Mouse (Mus musculus) embryonic facial prominence, embryonic 14.5 days (tissue): ENCODE results near the gene Gm21969. TPM values are rescaled to one million over a fixed set of nuclear protein-coding genes. Genes with fewer than 3 reads are reported as not detected.
A peak's percentile ranks its signal among the peaks of the same experiment; 100 is the strongest.

Experiments
- ATAC-seq: fragments of 200-750 bp; cut with Nextera tagmentation; 2 replicates; pipeline ENCODE4 v1.8.0; 2017; ENCODE audit warnings: low read depth, moderate number of reproducible peaks, moderate TSS enrichment
- DNase-seq: peaks from one replicate; pipeline ENCODE4 v3.0.0-alpha.2; 2015; ENCODE audit warnings: low spot score
- H3K27ac ChIP-seq: fragments of 300-500 bp; sonication (generic); replicated peaks from 2 replicates; pipeline ENCODE4 v1.5.1; 2014; ENCODE audit warnings: low read depth, mild to moderate bottlenecking, low read length, moderate library complexity
- H3K27me3 ChIP-seq: fragments of 300-500 bp; sonication (generic); replicated peaks from 2 replicates; pipeline ENCODE4 v1.6.1; 2014; ENCODE audit warnings: low read length; ENCODE audit not compliant: control insufficient read depth, insufficient read depth
- H3K36me3 ChIP-seq: fragments of 300-500 bp; sonication (generic); 2 replicates; pipeline ENCODE4 v1.6.1; 2014; ENCODE audit warnings: low read length, mixed read lengths; ENCODE audit not compliant: control insufficient read depth, insufficient read depth
- H3K4me1 ChIP-seq: fragments of 300-500 bp; sonication (generic); 2 replicates; pipeline ENCODE4 v1.6.1; 2014; ENCODE audit warnings: antibody characterized with exemption, low read length; ENCODE audit not compliant: control insufficient read depth, insufficient read depth
- H3K4me2 ChIP-seq: fragments of 300-500 bp; sonication (generic); 2 replicates; pipeline ENCODE4 v1.6.1; 2014; ENCODE audit warnings: low read depth, mild to moderate bottlenecking, low read length, moderate library complexity, mixed read lengths
- H3K4me3 ChIP-seq: fragments of 300-500 bp; sonication (generic); 2 replicates; pipeline ENCODE4 v1.5.1; 2014; ENCODE audit warnings: low read depth, mild to moderate bottlenecking, low read length
- H3K9ac ChIP-seq: fragments of 300-500 bp; sonication (generic); 2 replicates; pipeline ENCODE4 v1.6.1; 2014; ENCODE audit warnings: low read depth, mild to moderate bottlenecking, low read length, moderate library complexity, mixed read lengths
- H3K9me3 ChIP-seq: fragments of 300-500 bp; sonication (generic); 2 replicates; pipeline ENCODE4 v1.6.1; 2016; ENCODE audit warnings: low read length; ENCODE audit not compliant: control insufficient read depth
- WGBS: fragments of 180-500 bp; shearing (Covaris S2); extraction: QIAGEN DNeasy Blood & Tissue Kit; methylation state at CpG from one replicate; pipeline ENCODE4 v1.1.7; 2014; 5-methylcytosine and 5-hydroxymethylcytosine counted together
- polyA plus RNA-seq: library from polyadenylated mRNA; unstranded; fragments of >200 nt; fragmentation: Nextera tagmentation; extraction: Ambion mirVana; gene quantifications from 2 replicates; pipeline ENCODE4 v1.2.1, GENCODE M21; 2014

The Gm21969 gene
- not detected in 2 replicates for polyA plus RNA-seq

DNA sequence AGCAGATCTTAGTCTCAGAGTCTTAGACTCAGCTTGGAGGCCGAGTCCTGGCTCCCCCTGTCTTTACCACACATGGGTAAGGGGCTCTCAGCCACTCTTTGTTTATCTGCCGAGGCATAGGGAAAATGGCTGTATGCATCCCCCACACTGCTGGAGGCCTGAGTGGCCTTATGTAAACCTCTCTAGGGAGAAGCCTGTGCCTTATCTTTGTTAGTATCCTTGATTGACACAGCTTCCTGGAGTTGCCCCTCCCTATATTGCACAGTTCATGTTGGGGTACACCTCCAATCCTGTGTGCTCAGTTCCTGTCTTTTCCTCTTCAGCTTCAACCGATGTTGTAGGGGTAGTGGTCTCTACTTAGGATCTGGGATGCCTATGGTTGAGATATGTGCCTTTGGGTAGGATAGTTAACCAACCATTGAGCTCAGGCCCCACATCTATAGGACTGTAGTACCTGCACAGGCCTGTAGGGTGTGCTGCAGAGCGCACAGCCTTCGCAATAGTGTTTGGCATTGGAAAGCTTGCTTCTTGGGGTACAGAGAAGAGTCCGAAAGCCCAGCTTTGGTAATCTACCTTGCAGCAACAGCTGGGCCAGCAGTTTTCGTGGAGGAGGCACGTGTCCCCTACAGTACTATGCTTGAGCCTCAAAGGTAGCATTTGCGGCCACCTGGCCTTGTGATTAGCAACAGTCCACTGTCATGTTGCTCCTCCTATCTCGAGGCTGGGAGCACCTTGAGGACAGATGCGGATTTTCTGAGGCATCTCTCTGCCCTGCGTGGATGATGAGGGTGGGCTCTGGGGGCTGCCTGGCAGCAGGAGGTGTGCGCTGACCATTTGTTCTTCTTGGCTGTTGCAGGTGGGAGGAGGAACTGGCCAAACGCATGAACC, at the start of gene Gm21969:
Gene Gm21969, plus strand, starts transcription at position 830 of the 888 bp plus-strand sequence.
- peaks cover 30% of the 10 kb centered on the region; the same call in 1 of the 2 replicates for H3K36me3 ChIP-seq
- 57% methylated on average over 14 of the region's 14 CpGs for WGBS
- H3K27me3 ChIP-seq = no peaks in the 10 kb centered on the region
- H3K4me3 ChIP-seq = no peak within 1 kb of the TSS
- DNase-seq (no peak), ATAC-seq (no peak)
- H3K27ac ChIP-seq = peak within 1 kb of the TSS; percentile 45
- 0 out of 2 replicates have a peak within 1 kb of the TSS, but pooled peaks have one; percentile 35 for H3K9ac ChIP-seq
- no peaks in the 10 kb centered on the region for H3K9me3 ChIP-seq
- no peak within 1 kb of the TSS for H3K4me2 ChIP-seq
- H3K4me1 ChIP-seq = peaks cover 35% of the 10 kb centered on the region

DNA sequence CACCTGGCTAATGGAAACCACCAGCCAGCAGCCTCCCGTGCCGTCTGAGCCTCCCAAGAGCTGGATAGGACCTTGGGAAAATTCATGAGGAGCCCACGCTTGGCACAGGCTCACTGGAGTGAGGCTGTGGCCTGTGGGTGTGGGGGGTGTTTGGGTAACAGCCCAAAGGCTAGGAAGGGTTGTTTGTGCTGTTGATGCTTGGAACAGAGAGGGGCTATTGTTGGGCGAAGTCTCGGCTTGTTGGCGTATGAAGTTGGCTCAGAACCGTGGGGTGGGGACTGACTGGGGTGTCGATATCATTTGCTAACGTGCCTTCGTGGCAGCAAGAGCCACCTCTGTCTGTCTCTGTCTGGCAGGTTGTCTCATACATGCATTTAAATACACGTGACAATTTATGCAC, 47.8 kb upstream of the Gm21969 start:
- Histone ChIP-seq H3K27ac (no peak overlapping the region), H3K4me3 (no peak overlapping the region), H3K9me3 (no peaks in the 10 kb centered on the region), H3K4me2 (no peak overlapping the region), H3K9ac (no peak overlapping the region), H3K4me1 (no peaks in the 10 kb centered on the region), H3K27me3 (no peaks in the 10 kb centered on the region), H3K36me3 (no peaks in the 10 kb centered on the region)
- WGBS = 77% methylated on average over 11 of the region's 11 CpGs
- ATAC-seq = no peak
- no peak for DNase-seq

DNA sequence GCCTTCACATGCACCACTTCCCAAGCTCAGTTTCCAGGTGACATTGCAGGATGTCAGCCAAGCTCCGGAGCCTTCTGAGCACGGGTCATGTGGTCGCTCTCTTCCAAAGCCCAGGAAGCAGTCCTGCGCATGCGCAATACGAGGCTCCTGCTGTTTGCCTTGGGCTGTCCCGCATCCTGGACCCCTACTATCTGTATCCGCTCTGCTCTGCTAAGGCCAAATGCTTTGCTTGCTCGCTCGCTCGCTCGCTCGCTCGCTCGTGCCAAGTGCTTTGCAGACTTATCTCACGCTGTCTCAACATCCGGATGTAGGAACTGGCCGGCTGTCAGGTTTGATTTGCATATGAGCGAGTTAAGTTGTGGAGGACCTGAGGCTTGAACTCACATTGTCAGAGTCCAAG, 47.0 kb upstream of the Gm21969 start:
- no peak for DNase-seq
- 71% methylated on average over 19 of the region's 19 CpGs for WGBS
- ATAC-seq = no peak

DNA sequence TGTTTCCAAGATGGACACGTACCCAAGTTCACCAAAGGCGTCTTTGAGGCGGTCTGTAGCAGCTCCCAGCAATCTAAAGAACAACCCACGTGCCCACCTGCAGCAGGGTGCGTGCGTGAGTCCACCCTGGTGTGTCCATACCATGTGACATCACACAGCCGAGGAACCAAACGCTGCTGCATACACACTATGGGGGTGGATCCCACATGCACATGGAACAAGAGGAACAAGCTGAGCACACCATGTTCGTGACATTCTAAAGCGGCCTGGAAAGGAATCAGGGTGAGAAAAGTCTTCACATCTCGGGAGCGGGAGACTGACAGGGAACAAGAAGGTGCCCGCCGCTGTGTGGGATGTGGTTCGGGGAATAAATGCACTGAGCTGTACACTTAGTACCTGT, 34.6 kb upstream of the Gm21969 start:
- no peak overlapping the region for H3K27ac ChIP-seq
- WGBS = 84% methylated on average over 15 of the region's 15 CpGs
- H3K36me3 ChIP-seq = no peaks in the 10 kb centered on the region
- no peak for DNase-seq
- no peak overlapping the region for H3K4me2 ChIP-seq
- no peaks in the 10 kb centered on the region for H3K27me3 ChIP-seq
- no peak overlapping the region for H3K9ac ChIP-seq
- no peaks in the 10 kb centered on the region for H3K4me1 ChIP-seq
- ATAC-seq = no peak
- H3K4me3 ChIP-seq = no peak overlapping the region
- H3K9me3 ChIP-seq = no peaks in the 10 kb centered on the region

More for the DNA sequence above, 47.0 kb upstream of the Gm21969 start:
- no peak overlapping the region for H3K27ac ChIP-seq
- H3K4me1 ChIP-seq = no peaks in the 10 kb centered on the region
- H3K9ac ChIP-seq = no peak overlapping the region
- no peaks in the 10 kb centered on the region for H3K36me3 ChIP-seq
- no peak overlapping the region for H3K4me2 ChIP-seq
- no peaks in the 10 kb centered on the region for H3K9me3 ChIP-seq
- H3K27me3 ChIP-seq = no peaks in the 10 kb centered on the region
- no peak overlapping the region for H3K4me3 ChIP-seq

DNA sequence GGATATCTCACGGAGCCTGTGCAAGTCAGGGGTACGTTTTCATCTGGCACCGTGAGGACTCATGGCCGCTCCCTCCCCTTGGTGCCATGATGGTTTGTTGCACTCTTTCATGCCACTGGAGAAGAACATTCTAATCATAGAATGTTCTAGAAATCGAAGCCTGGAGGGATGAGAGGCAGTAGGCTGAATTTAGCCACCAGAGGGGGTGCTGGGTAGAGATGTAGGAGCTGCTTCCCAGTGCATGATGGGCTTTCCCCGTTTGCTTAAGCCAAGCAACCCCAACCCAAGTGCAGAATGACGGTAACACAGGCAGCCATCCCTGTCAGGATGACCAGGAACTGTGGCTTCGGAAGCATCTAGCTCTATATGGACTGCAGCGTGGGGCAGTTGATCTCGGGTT, 32.2 kb upstream of the Gm21969 start:
- Histone ChIP-seq H3K9me3 (no peaks in the 10 kb centered on the region), H3K4me2 (no peak overlapping the region), H3K4me3 (no peak overlapping the region), H3K27ac (no peak overlapping the region), H3K9ac (no peak overlapping the region), H3K27me3 (no peaks in the 10 kb centered on the region), H3K36me3 (no peaks in the 10 kb centered on the region), H3K4me1 (peaks cover 6% of the 10 kb centered on the region)
- no peak for ATAC-seq
- DNase-seq = no peak
- WGBS = 81% methylated on average over 10 of the region's 10 CpGs

DNA sequence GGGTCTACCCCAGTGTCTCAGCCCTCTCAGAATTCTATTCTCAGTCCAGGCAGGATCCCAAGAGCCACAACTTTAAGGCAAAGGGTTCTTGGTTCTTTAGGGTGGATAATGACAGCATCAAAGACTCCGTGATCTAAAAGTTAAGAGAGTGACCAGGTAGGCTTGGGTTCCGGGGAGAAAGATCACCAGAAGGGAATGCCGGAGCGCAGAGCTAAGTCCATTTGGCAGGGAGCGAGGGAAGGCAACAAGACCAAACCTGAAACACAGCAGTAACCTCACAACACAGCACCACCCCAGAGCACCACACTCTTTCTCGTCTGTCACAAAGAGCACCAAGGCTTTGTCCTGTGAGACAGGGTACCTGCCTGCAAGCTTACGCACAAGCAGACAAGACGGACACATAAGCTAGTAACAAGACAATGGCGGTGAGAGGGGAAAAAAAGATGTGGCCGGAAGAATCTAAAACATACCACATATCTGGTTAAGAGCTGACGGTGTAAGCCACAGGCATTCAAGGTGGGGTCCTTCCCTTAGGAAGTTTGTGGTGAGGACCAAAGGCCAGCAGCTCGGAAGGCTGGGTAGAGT, 30.0 kb upstream of the Gm21969 start:
- 80% methylated on average over 12 of the region's 12 CpGs for WGBS
- ATAC-seq = no peak
- no peak overlapping the region for H3K9ac ChIP-seq

DNA sequence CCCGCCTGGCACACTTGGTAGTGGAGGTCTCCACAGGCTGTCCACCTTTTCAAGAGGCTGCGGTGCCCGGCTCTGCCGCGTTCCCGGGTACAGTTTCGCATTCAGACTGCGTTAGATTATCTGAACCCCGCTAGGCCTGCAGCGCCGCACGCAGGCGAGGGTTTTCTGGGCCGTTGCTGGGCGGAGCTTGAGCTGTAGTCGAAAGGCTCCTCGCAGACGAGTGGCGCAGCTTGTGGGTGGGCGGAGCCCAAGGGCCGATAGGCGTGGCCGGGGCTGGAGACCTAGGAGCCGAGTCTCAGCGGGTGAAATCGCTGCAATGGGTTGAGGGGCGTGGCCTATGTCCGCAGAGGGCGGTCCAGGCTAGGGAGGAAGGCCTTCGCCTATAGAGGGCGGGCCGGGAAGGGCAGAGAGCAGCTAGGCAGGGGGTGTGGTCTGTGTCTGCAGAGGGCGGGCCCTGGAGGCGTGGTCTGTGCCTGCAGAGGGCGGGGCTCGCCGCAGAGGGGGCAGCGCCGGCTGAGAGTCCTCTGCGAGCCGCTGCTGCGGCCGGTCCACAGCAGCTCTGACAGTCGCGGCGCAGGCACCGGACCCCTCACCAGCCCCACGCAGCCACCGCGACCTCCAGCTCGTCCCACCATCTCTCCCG, 28.7 kb upstream of the Gm21969 start:
- no peaks in the 10 kb centered on the region for H3K9me3 ChIP-seq
- ATAC-seq (peak; percentile 97), DNase-seq (peak; percentile 99)
- peak overlapping the region; percentile 84 for H3K4me3 ChIP-seq
- H3K4me2 ChIP-seq = peak overlapping the region; percentile 97
- H3K9ac ChIP-seq = peak overlapping the region; percentile 83
- H3K27ac ChIP-seq = peak overlapping the region; percentile 87
- no peaks in the 10 kb centered on the region for H3K27me3 ChIP-seq
- peaks cover 31% of the 10 kb centered on the region for H3K4me1 ChIP-seq
- 0% methylated on average over 30 of the region's 52 CpGs for WGBS
- no peaks in the 10 kb centered on the region for H3K36me3 ChIP-seq

More for the DNA sequence above, 30.0 kb upstream of the Gm21969 start:
- no peak overlapping the region for H3K27ac ChIP-seq
- H3K4me2 ChIP-seq = no peak overlapping the region
- no peaks in the 10 kb centered on the region for H3K36me3 ChIP-seq
- H3K27me3 ChIP-seq = no peaks in the 10 kb centered on the region
- DNase-seq = no peak
- no peaks in the 10 kb centered on the region for H3K9me3 ChIP-seq
- peaks cover 20% of the 10 kb centered on the region for H3K4me1 ChIP-seq
- H3K4me3 ChIP-seq = no peak overlapping the region

DNA sequence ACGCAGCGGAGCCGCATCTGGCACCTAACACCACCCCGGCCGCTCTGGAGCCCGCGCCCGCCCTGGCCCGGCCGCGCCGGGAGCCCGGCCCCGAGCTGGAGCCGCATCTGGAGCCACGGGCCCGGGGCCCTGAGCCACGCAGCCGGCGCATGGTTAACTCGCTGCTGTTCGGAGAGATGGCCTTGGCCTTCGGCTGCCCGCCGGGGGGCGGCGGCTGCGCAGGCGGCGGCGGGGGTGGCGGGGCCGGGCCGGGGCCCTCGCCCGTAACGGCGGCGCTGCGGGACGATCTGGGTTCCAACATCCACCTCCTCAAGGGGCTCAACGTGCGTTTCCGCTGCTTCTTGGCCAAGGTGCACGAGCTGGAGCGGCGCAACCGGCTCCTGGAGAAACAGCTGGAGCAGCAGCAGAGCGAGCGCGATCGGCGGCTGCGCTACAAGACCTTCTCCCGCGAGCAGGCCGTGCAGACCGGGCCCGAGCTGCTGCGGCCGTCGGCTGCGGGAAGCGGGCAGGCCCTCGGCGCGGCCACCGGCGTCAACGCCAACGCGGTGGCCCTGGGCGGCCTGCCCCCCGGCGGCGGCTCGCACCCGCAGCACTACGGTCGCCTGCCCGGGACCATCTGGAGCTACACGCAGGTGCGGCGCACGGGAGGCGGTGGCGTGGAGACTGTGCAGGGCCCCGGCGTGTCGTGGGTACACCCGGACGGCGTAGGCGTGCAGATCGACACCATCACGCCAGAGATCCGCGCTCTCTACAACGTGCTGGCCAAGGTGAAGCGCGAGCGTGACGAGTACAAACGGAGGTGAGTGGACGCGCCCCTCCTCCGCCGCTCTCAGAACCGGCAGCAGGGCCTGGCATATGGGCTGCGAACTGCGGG, 27.9 kb upstream of the Gm21969 start:
- peak overlapping the region; percentile 84 for H3K4me3 ChIP-seq
- ATAC-seq = peak; percentile 61
- peak; percentile 64 for DNase-seq
- no peaks in the 10 kb centered on the region for H3K27me3 ChIP-seq
- peak overlapping the region; percentile 97 for H3K4me2 ChIP-seq
- no peaks in the 10 kb centered on the region for H3K9me3 ChIP-seq
- H3K36me3 ChIP-seq = no peaks in the 10 kb centered on the region
- H3K27ac ChIP-seq = peak overlapping the region; percentile 87
- H3K4me1 ChIP-seq = peaks cover 38% of the 10 kb centered on the region
- WGBS = 0% methylated on average over 25 of the region's 111 CpGs
- H3K9ac ChIP-seq = peak overlapping the region; percentile 83
